Mouse (Mus musculus) urinary bladder, postnatal 36 days (tissue): ENCODE measurements around the gene Map7d1.

Experiments used
- DNase-seq, 2 experiments: peaks; one replicate each; pipeline ENCODE4 v3.0.0; 2022; ENCODE audit warnings: low spot score in 2 of 2, mixed read lengths in 1 of 2

Gene Map7d1

DNA sequence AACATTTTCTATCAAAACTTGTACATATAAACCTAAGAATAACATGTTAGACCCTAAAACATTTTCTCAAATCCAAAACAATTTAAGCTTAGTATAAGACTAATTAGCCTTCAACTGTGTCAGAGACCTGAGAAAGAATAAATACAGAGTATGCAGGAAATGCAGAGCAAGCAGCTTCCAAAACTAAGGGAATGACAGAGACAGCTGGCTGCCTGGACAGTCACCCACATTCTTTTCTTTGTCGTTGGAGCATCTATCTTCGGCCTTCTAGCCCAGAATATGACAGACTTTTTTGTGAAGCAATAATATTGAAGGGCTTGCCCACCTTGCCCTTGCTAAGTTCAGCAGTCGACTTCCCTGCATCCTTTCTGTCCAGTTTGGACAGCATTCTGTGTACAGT lies 13.1 kb upstream of the Map7d1 start:
- DNase-seq = no peak

DNA sequence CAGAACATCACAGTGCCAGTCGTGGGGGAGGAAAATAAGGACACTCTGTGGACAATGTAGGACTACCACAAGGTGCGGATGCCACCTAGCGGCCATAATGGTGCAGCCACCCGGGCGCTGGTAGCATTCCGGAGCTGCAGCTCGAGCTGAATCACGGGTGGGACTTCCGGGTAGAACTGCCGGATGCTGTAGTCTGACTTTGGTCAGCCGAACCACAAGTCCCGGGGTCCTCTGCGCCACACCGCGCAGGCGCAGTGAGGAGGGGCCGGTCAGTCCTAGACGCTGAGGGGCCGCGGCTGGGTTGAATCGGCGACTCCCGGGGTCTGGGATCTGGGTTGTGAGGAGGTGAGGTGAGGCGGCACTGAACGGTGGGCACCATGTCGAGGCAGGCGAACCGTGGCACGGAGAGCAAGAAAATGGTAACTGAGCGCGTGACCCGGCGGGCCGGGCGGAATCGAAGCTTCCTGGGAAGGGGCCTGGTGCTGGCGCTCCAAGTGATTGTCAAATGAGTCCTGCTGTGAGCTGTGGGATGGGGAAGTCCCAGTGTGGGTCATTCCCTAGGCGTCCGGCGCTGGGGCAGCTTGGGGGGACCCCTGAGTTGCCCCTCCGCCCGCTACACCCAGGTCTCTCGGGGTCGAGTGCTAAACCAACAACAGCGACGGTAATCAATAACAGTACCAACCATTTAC lies 6.1 kb upstream of the Map7d1 start, which contains the start of gene Trappc3:
TSS of gene Trappc3 (plus strand) at position 207 of the 689 bp plus-strand sequence.
- peak; percentile 99 to 100 for DNase-seq

DNA sequence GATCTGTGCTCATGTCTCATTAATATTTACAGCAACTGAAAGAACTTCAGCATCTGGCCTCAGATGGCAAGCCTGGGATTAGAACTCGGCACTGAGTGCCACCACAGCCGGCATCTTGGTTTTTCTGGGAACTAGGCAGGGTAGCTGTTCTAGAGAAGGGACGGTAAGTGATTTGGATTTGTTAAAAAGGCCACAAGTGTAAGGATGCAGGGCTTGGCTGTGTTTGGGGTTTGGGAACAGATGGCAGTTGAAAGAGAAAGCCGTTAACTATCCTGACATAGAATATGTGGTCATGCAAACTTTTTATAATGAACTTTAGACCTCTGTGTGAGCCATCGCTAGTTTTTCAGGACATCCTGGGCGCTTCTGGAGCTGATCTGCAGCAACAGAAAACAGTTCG lies 5.5 kb upstream of the Map7d1 start:
- DNase-seq = no peak

DNA sequence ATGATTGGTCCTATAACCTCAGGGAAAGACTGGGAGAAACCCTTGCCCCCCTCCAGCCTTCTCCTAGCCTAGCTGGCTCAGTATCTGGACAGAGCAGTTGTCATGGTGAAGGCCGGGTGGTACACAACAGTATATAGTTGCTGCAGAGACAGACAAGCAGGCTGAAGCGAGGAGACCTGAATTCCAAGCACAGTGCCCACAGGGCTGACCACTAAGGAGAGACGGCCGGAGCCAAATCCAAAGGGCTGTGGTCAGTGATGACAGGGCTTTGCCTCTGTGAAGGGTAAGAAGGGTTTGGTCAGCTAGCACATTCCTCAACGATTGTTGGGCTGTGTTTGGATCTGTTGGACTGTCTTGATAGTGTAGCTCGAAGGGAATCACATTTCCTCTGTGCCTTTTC lies 5.1 kb upstream of the Map7d1 start:
- no peak for DNase-seq

DNA sequence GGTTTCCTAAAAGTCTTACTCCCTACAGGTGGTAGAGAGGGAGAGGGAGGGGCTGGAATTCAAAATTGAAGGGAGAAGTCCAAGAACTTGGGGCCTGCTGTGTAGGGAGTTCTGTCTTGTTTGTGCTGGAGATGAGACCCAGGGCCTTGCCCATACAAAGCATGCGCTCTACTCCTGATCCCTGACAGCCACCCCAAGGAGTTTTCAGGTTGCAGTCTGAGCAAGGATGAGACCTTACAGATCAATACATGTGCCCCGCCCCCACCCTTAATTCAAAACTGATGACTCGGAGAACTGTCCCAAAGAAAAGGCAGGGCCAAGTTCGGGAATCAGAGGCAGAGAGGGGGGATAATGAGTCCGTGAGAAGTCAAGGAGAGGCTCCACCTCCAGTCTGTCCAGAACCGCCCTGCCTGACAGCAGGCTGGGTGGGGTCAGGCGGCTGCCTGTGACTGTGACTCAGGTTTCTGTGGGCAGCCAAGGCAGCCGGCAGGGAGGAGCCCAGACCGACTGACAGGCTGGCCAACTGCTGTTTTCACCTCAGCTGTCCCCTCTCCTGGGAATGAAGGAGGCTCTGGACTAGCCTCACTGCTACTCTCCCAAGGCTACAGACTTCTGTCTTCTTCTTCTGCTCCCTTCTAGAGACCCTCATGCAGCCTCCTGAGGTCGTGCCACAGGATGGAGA lies 4.5 kb upstream of the Map7d1 start:
- DNase-seq = peak; percentile 69 to 86

DNA sequence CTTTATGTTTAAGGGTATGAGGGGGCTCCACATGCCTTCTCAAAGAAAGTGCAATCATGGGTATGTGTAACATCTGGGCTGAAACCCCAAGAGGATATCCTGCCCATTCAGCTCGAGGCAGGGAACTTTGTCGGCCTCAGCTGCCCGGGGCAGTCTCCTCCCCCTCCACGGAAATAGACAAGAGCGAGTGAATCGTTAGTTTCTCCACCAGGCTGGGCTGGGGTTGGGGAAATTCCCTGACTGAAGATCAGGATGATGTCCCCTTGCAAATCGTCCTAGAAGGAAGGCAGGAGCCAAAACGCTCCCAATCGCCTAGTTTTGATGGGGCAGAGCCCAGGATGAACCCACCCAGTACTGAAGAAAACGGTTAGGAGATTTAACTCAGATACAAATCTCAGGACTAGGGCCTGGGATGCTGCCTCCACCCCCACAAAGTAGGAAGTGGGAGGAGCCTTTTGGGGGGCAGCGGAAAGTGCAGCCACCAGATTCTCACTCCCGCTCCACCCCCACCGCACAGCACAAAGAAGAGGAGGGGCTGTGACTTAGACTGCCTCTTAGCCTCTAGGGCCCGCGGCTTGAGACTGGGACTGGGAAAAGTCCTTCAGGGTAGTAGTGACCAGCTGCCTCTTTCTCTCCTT lies 3.5 kb upstream of the Map7d1 start:
- peak in 1 of 2 experiments; percentile 76 for DNase-seq

DNA sequence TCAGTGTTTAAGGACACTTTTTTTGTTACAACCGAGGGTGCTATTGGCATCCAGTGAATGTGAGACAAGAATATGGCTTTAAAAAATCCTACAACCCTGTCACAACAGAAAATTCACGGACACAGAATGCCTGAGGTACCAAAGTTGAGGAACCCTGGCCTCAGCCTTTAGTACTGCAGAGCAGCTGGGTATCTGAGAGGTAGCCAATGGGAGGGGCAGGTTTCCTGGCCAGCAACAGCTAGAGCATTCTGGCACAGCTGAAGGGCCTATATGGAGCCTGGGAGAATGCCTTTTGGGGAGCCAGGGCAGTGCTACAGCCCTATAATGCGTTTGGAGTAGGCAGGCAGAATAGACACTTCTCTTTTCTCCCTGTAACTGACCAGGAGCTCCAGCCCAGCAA lies 2.9 kb upstream of the Map7d1 start:
- no peak for DNase-seq

DNA sequence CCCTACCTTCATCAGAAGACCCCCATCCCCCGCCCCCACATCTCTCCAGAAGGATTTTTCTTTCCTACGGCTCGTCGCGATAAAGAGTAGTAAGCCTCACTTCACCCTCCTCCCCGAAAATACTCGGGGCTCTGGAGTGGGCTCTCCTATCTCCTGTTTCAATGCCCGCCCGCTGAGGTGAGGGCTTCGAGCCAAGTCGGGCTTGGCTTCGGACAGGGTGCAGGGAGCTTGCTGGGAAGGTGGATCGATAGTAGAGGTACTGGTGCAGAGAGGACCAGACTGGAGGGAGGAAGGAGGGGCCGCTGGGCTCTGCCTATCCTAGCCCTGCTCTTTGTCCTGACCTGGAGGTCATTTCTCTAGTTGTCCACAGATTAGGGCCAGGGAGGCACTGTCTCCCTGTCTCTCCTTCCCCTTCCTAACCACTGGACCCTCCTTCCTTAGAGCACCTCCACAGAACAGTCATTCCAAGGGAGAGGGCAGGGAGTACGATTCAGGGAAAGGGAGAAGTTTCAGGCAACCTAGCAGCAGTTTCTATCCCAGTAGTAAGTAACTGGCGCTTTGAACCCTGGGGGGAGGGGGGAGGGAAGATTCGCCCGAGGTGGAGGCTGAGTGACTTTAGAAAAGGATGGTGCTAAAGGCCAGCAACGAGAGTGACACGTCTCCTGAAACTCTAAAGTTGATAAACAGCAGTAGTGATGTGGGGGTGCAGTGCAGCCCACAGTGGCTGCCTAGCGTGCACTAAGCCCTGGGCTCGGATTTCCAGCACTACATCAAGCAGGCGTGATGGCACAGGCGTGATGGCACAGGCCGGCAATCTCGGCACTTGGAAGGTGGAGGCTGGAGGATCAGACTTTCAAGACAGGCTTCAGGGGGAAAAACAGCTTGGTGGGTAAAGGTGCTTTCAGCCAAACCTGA lies 1.1 kb upstream of the Map7d1 start:
- DNase-seq = no peak

DNA sequence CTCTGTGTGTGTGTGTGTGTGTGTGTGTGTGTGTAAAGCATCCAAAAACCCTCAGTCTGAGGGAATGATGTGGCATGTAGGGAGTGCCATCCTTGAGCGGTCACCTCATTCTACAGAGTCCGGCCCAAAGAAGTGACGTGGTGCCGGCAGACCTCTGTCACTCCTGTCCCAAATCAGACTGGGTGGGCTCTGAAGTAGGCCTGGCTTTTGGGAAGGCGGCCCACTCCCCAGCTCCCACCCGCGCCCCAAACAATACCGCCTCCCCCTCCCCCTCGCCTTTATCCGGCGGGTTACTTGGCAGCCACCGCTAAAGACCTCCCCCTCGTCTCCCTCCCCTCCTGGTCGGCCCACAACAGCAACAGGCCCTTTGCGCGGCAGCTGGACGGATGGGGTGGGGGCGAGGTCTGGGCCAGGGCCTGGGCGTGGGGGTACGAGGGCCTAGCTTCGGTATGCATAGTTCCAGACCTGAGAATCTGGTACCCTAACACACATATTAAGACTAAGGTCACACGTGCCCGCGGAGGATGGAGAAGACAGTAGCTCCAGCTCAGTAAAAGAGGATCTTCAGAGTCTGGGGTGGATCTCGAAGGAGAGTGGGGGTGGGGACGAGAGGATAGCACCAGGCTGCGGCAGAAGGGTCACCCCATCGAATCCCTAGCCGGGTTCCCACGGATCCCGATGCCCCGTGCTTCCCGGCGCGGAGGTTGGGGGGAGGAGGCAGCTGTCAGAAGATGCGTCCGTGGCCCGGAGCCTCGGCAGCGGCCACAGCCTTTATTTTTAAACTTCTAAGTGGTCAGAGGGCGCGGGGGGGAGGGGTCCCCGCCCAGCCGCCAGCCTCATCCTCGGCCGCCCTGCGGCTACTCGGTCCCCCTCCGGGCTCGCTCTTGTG lies 786 bp downstream of the Map7d1 start:
- no peak for DNase-seq

DNA sequence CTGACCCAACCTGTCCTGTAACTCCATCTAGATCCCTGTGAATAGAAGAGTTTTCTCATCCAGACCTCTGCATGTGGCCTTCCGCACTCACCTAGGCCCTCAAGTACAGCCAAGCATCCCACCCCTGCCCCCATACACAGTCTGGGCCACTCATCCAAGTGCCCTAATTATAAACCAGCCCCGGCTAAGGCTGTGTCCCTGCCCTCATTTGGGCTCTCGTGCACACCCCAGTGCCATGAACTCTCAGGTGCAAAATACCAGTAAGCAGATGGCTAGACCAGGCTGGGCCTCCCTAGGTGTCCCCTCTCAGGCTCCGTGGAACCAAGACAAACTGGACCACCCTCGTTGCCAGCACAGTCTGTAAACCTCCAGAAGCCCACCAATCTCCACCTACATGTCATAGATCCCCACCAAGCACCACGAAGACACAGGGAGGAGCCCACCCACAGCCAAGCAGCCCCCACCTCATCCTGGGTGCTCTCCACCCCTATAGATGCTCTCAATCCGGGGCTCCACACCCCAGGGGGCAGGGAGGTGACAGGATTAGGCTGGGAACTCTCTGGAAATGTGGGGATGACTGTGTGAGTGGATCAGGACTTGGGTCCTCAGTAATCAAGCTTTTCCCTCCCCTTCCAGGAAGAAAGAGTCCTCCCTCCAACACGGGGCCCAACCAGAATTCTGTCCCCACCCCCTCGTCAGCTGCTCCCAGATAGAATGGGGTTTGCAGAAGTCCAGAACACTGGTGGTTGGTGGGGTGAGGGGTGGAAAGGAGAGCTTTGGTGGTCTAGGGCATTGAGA lies 1.6 kb downstream of the Map7d1 start:
- DNase-seq = peak in 1 of 2 experiments; percentile 58

DNA sequence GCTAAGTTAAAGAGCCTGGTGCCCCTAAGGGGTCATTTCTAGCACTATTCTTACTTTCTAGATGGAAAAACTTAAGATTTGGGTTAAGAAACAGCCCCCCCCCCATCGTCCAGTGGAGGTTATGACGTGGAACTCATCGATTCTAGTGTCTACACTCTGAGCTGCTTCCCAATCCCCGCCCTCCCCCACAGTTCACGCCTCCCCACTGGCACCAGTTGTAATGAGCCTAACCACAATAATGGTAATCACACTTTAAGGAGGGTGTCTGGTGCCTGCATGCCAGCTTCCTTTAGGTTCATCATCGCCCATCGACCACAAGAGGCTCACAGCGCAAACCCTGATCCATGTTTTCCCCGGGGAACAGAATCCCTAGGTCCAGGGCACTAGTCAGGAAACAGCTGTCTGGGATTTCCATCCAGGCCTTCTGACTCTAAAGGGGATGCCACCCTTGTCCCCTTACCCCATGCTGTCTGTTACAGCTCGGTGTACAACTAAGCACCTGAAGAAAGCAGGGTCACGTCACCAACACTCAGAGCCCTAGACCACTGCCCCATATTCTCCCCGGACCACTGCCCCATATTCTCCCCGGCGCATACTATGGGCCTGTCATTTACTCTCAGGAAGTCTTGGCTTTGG lies 2.4 kb downstream of the Map7d1 start:
- no peak for DNase-seq

DNA sequence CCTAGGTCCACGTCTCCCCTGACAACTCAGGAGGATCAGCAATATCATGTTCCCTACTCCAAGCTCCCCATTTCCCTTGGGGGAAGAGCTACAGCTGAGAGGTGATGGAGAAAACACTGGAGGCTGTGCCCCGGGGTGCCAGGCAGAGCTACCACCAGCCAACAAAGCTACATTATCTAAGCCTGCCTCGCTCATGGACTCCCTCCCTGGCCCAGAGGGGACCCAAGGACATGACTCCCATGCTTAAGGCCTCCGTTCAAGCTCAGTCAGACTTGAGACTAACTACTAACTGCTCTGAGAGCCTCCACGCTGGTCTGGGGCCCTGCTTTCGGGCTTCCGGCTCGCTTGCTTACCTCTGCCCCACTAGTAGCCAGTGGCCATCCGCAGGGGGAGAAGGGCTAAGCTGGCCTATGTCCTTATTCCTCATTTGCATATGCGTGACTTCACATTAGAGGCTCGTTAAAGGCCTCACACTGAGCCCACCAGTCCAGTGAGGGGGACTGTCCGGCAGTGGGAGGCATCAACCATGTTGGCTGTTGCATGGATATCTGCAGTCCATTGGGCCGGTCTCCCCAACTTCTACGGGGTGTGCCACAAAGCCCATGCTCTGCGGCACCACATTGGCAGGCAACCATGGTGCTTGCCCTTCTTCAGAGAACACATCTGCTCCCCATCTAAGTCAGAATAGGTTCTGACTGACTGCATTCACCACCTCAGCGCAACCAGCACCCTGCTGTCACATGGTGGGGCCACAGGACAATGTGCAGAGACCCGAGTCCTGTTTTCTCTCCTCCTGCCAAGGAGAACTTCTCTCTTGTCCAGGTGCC lies 3.5 kb downstream of the Map7d1 start:
- no peak for DNase-seq

DNA sequence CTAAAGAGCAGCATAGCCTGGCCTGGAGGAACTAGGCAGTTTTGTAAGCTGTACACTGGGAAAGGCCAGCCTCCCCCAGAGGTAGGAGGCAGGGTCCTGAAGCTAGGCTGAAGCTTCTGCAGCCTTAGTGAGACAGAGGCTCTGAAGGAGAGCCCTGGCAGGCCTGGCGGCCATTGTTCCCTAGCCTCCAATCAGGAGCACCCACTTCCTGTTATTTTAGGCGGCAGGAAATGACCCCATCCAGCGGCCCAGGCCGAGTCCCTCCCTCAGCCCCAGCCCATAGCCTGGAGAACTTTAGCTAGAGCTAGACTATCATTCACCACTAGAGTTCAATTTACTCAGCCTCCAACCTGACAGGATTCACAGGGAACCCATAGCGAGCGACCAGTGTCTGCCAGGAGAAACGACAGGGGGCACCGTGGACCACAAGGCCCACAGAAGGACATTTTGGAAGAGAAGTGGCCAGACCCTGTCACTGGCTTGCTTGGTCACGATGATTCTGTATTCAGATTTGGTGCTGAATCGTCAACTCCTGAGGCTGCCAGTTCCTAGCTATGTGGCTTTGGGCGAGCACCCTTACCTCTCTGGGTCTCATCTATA lies 4.4 kb downstream of the Map7d1 start:
- no peak for DNase-seq

DNA sequence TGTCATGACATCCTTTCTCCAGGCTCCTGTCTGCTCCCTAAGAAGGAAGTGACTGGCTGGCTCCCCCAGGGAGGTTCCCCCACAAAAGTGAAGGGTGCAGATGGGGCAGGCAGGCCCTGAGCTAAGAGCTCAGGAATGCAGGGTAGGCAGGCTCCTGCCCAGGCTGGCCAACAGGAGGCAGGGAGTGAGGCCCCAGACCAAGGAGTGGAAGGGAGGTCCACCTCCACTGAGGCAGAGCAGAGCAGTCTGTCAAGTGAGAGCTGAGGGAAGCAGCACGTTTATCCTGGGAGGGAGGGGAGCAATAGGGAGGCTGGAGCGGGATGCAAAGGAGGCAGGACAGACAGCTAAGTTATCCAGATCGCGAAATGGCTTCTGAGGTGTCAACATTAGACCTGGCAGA lies 5.5 kb downstream of the Map7d1 start:
- DNase-seq = no peak

DNA sequence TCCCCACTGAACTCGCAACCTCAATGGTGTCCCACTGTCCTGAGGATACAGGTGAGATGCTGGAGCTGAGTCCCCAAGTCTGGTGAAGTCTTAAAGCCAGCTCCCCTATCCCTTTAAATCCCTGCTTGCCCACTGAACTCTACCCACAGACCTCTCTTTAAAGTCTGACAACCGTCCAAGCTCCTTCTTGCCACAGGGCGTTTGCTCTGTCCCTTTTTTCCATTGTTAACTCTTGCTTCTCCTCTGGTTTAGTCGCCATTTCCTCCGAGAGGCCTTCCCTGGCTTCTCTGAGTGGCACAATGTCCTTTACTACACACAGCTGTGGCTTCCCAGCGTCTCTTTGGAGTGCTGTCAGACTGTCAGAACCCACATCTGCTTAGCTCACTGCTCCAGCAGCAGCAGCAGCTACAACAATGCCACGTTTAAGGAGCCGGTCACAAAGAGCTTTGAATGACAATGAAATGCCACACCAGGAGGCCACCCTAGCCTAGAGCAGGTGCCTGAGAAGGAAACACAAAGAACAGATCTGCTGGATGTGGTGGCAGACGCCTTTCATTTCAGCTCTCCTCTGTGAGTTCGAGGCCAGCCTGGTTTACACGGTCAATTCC lies 7.8 kb downstream of the Map7d1 start:
- no peak for DNase-seq

DNA sequence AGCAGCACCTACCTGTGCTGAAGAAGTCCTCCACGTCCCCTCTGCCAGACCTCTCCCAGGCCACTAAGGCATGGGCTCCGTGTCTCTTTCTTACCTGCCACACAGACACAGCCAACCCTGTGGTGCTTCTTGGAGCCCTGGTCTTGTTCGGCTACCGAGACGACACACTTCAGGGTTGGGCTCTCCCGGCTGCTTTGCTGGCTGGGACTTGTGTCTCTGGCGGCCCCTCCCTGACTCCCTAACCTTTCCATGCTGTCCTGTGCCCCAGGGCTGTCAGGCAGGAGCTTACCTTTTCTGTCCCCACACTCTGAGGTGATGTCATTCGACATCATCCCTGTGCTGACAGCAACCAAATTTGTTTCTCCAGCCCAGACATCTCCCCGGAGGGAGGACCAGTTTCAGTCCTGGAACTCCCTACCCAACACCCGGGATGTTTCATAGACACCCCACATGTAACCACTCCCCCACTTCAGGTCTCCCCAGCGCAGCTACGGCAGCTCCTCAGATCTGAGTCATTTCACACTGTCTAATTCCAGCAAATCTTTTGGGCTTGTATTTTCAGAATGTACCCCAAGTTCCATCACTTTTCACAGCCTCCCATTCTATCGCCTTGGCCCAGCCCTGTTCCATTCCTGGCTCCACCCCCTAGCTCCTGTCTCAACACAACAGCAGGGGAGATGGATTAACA lies 9.8 kb downstream of the Map7d1 start:
- no peak for DNase-seq

DNA sequence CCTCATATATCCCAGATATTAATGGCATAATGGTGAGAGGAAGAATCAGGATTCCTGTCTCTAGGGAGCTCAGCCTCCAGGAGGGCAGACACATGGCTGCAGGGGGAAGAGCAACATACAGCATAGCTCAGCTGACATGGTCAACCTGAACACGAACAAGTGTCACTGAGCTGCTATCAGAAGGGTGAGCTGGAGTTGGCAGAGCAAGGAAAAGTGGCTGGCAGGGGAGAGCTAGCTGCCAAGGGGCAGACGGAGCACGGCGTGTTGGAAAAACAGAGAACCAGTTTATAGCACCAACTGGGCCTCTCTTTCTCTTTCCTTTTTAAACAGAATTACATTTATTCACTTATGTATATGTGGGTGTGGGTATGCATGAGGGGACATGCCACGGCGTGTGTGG lies 13.6 kb downstream of the Map7d1 start:
- DNase-seq = no peak
